Mouse (Mus musculus) mature B cell (primary cell): Measurements from ENCODE around the gene Magee2.
"Not testable (repeated sequence)": the region's sequence is repeated elsewhere in the genome, so short reads cannot be mapped to it uniquely, and the experiment has no call there.

Experiments
- in situ Hi-C: fragments of 300-500 bp; cut with MboI; formaldehyde crosslinking; loops from 2 replicates; pipeline ENCODE4 v1.14.3; 2019

The Magee2 gene

GRCm38 (mm10) chrX:104856751-104857341 is at the start of gene Magee2:
Gene Magee2, minus strand, starts transcription at chrX:104857267.
- in situ Hi-C loops = no loop called here

DNA sequence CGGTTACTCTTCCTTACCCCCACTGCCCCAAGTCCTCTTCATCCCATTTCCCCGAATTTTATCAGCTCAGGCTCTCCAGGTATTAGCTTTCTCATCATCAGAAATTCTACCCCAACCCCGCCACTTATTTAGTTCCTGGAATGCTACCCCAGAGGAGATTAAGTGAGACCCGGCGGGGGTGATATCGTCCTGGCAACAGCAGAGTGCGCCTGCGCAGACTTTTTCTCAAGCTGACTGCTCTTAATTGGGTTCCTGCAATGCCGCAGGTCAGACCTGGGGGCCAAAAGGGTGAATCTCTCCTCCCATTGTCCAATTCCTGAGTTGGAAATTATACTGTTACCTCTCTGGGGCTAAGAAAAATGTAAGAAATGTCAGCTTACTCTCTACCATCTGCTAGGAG is 3.5 kb downstream of the Magee2 start:
- in situ Hi-C loops = no loop called here

- in situ Hi-C loops = not testable (repeated sequence)
Measured at GRCm38 (mm10) chrX:104817583-104817982, 39.5 kb downstream of the Magee2 start.

DNA sequence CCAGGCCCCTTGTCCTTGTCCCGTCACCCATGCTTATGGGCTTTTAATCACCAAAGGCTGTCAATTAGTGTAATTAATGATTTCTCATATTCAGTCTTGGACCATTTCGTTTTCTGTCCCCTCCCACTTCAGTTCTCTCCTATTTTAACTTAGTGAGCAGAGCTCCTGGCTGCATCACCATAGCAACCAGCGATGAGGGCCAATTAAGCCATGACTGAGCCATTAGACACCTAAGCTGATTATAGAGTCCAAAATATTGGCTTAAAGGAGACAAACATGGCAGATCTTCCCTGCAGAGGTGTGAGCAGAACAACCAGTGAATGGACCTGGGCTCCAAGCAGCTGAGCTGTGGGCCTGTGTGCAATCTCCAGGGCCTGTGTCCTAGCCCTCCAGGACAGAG is 40.1 kb downstream of the Magee2 start:
- in situ Hi-C loops = not testable (repeated sequence)

DNA sequence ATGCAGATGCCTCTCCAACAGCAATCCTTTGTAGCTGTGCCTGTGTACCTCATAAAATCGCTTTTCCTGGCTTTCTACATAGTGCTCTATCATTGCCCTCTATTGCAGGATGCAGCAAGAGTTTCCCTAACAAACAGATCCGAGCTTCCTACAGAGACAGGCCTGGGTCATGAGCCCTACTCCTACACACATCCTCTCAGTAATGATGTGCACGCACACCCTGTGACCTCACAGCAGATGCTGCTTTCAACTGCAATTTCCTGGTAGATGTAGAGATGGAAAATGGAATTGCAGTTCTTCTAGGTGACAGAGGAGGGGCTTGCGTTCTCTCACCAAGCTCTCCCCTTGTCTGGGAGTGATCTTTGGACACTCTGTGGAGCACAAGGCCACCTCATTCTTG is 43.4 kb downstream of the Magee2 start:
- in situ Hi-C loops = not testable (repeated sequence)
